20 mouse cellular contexts compared by ENCODE assay signal in the genomic region with DNA sequence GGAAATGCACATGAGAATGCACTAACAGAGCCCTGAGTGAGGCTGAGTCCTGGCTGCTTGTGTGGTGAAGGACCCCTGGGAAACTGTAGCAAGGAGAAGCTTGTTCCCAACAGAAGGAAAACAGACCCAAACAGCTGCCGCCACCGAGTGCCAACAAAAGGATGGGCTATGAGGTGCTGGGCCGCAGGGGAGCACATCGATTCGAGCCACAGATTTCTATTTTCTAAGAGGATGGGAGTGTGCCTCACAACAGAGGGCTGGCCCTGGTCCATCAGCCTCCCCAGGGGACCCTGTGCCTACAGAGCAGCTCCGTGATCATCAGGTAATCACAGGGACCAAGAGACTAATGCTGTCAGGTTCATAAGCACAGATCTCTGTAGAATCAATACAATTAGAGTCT. TPM values are rescaled to one million over a fixed set of nuclear protein-coding genes. Genes with fewer than 3 reads are reported as not detected.
DNase-seq lines count a peak whose midpoint lies in the region; ATAC-seq and TF ChIP-seq lines count a peak whose summit lies in the region.
"Had no signal": no experiment of that assay in that cellular context is flagged by ENCODE, and none has a peak within 500 bp of the region (broad histone marks: within the 10 kb centered on the region; RNA-seq: fewer than 3 reads in every experiment).

No protein-coding gene starts in this region.

- peak; percentile 44 for DNase-seq in adrenal gland, postnatal 10 days
- no peak for DNase-seq in adrenal gland, adult 2 months
- DNase-seq in heart, adult 9 months (ENCODE audit: low spot score in 2 of 2), result peak; percentile 35 to 46
- peak; percentile 17 for DNase-seq in midbrain, postnatal 0 days (ENCODE audit: low spot score)
- no peak for DNase-seq in midbrain, embryonic 10.5 days (ENCODE audit: low spot score)
- peak; percentile 63 for DNase-seq in skeletal muscle tissue, adult 2 months (ENCODE audit: low read depth, low spot score)
- no peak for DNase-seq in thymus, adult 18-20 months
- DNase-seq: kidney, adult 2 months; kidney, postnatal 10 days; liver, postnatal 0 days; lung, postnatal 10 days; right cerebral cortex, postnatal 4 days; thymus, postnatal 25 days had no signal

- 86% methylated on average over 6 of the region's 6 CpGs for WGBS in heart, embryonic 11.5 days (ENCODE audit: insufficient replicate concordance)
- 65% methylated on average over 6 of the region's 6 CpGs for WGBS in midbrain, postnatal 0 days
- 94% methylated on average over 6 of the region's 6 CpGs for WGBS in midbrain, embryonic 10.5 days

- no peak overlapping the region for H3K4me2 ChIP-seq in heart, embryonic 11.5 days
- no peak overlapping the region for H3K4me2 ChIP-seq in midbrain, postnatal 0 days (ENCODE audit: low read depth, low read length, poor library complexity, severe bottlenecking)
- H3K4me2 ChIP-seq: embryonic facial prominence, embryonic 13.5 days; heart, embryonic 12.5 days; midbrain, embryonic 15.5 days had no signal

- no peak for TF ChIP-seq CTCF in midbrain, postnatal 0 days (IDR thresholded peaks at IDR 0.05)

- no peaks in the 10 kb centered on the region for H3K9me3 ChIP-seq in heart, embryonic 11.5 days (replicated peaks; ENCODE audit: control insufficient read depth, low read length)
- no peaks in the 10 kb centered on the region for H3K9me3 ChIP-seq in midbrain, postnatal 0 days (ENCODE audit: low read length)
- no peaks in the 10 kb centered on the region for H3K9me3 ChIP-seq in midbrain, embryonic 10.5 days (replicated peaks)
- H3K9me3 ChIP-seq: embryonic facial prominence, embryonic 13.5 days; heart, embryonic 12.5 days; limb, embryonic 10.5 days; midbrain, embryonic 15.5 days had no signal

- no peaks in the 10 kb centered on the region for H3K36me3 ChIP-seq in heart, embryonic 11.5 days (ENCODE audit: control insufficient read depth, insufficient read depth, low read length)
- H3K36me3 ChIP-seq in midbrain, postnatal 0 days (ENCODE audit: insufficient read depth, low read length), result no peaks in the 10 kb centered on the region
- no peaks in the 10 kb centered on the region for H3K36me3 ChIP-seq in midbrain, embryonic 10.5 days
- H3K36me3 ChIP-seq: embryonic facial prominence, embryonic 13.5 days; heart, embryonic 12.5 days; limb, embryonic 10.5 days; midbrain, embryonic 15.5 days had no signal

- no peak overlapping the region for H3K27ac ChIP-seq in heart, embryonic 11.5 days (ENCODE audit: low read depth, low read length)
- H3K27ac ChIP-seq in midbrain, postnatal 0 days (ENCODE audit: low read depth, low read length), result no peak overlapping the region
- no peak overlapping the region for H3K27ac ChIP-seq in midbrain, embryonic 10.5 days (replicated peaks)
- H3K27ac ChIP-seq: embryonic facial prominence, embryonic 13.5 days; limb, embryonic 10.5 days; midbrain, embryonic 15.5 days had no signal

- no peaks in the 10 kb centered on the region; the same call in 1 of the 2 replicates for H3K27me3 ChIP-seq in heart, embryonic 11.5 days (ENCODE audit: control insufficient read depth, insufficient read depth, low read length)
- no peaks in the 10 kb centered on the region for H3K27me3 ChIP-seq in midbrain, postnatal 0 days (ENCODE audit: insufficient read depth, low read length)
- no peaks in the 10 kb centered on the region for H3K27me3 ChIP-seq in midbrain, embryonic 10.5 days (ENCODE audit: low read depth, poor library complexity, severe bottlenecking)
- H3K27me3 ChIP-seq: embryonic facial prominence, embryonic 13.5 days; heart, embryonic 12.5 days; midbrain, embryonic 15.5 days had no signal

- no peak for ATAC-seq in heart, embryonic 11.5 days (replicated peaks; ENCODE audit: insufficient number of reproducible peaks, low FRiP score, low TSS enrichment)
- ATAC-seq in midbrain, postnatal 0 days (ENCODE audit: low FRiP score), result no peak
- ATAC-seq: liver, postnatal 0 days; midbrain, embryonic 15.5 days had no signal

- no peak overlapping the region for H3K4me3 ChIP-seq in heart, embryonic 11.5 days (ENCODE audit: low read depth, low read length)
- H3K4me3 ChIP-seq in midbrain, postnatal 0 days (ENCODE audit: low read depth, low read length), result no peak overlapping the region
- H3K4me3 ChIP-seq in midbrain, embryonic 10.5 days, result no peak overlapping the region
- H3K4me3 ChIP-seq: embryonic facial prominence, embryonic 13.5 days; heart, embryonic 12.5 days; limb, embryonic 10.5 days; midbrain, embryonic 15.5 days had no signal

- no peaks in the 10 kb centered on the region for H3K4me1 ChIP-seq in heart, embryonic 11.5 days (ENCODE audit: control insufficient read depth, insufficient read depth, low read length)
- peaks cover 2% of the 10 kb centered on the region; the same call in 1 of the 2 replicates for H3K4me1 ChIP-seq in midbrain, postnatal 0 days (ENCODE audit: insufficient read depth, low read length)
- no peaks in the 10 kb centered on the region for H3K4me1 ChIP-seq in midbrain, embryonic 10.5 days
- H3K4me1 ChIP-seq: heart, embryonic 12.5 days had no signal

- H3K9ac ChIP-seq in heart, embryonic 11.5 days (ENCODE audit: low read depth, low read length), result no peak overlapping the region
- no peak overlapping the region for H3K9ac ChIP-seq in midbrain, postnatal 0 days (replicated peaks; ENCODE audit: low read length, poor library complexity, severe bottlenecking)
- H3K9ac ChIP-seq: embryonic facial prominence, embryonic 13.5 days; heart, embryonic 12.5 days; liver, postnatal 0 days; midbrain, embryonic 15.5 days had no signal

RNA-seq across cellular contexts. Expression of gene Diexf, which starts 40.9 kb away (rescaled TPM):
- total RNA-seq in adrenal gland, postnatal 10 days (2021), result 10 to 100 TPM; 14.8 to 16.6 TPM
- 10 to 100 TPM; 11.1 to 19.0 TPM for total RNA-seq in adrenal gland, adult 2 months (2021)
- 10.6 and 12.9 TPM in 2 replicates for polyA plus RNA-seq in adrenal gland, adult 2 months (2012; rRNA removed)
- 5.6 and 6.9 TPM in 2 replicates for polyA plus RNA-seq in heart, embryonic 11.5 days (2014; fragmentation: Nextera tagmentation; extraction: Ambion mirVana)
- total RNA-seq in midbrain, postnatal 0 days (2014; rRNA removed), result 14.4 and 15.5 TPM in 2 replicates
- polyA plus RNA-seq in midbrain, postnatal 0 days (2015; fragmentation: Nextera tagmentation; extraction: Ambion mirVana), result 3.4 and 3.9 TPM in 2 replicates
- 8.4 and 8.8 TPM in 2 replicates for polyA plus RNA-seq in midbrain, embryonic 10.5 days (2016; fragmentation: Nextera tagmentation; extraction: Ambion mirVana)

RNA-seq across cellular contexts. Expression of gene Syt14, which starts 53.6 kb away (rescaled TPM):
- total RNA-seq in adrenal gland, postnatal 10 days (2021), result 1 to 10 TPM; 4.6 to 5.7 TPM
- 1 to 10 TPM; 8.3 to 8.7 TPM for total RNA-seq in adrenal gland, adult 2 months (2021)
- polyA plus RNA-seq in adrenal gland, adult 2 months (2012; rRNA removed), result 0.93 and 1.4 TPM in 2 replicates
- 2.3 and 2.4 TPM in 2 replicates for polyA plus RNA-seq in heart, embryonic 11.5 days (2014; fragmentation: Nextera tagmentation; extraction: Ambion mirVana)
- total RNA-seq in midbrain, postnatal 0 days (2014; rRNA removed), result 11.8 and 14.7 TPM in 2 replicates
- 3.7 and 5.6 TPM in 2 replicates for polyA plus RNA-seq in midbrain, postnatal 0 days (2015; fragmentation: Nextera tagmentation; extraction: Ambion mirVana)
- polyA plus RNA-seq in midbrain, embryonic 10.5 days (2016; fragmentation: Nextera tagmentation; extraction: Ambion mirVana), result 3.7 and 4.1 TPM in 2 replicates
- total RNA-seq: megakaryocyte, adult 5-6 weeks had no signal
- polyA plus RNA-seq: liver, adult 2 months had no signal

Comparison
In these comparisons a context has a peak if more than half of its experiments do, and no peak if none do; other contexts are left out.
1. DNase-seq: peak in adrenal gland, postnatal 10 days (single experiment), heart, adult 9 months (2 of 2), midbrain, postnatal 0 days (single experiment) and skeletal muscle tissue, adult 2 months (single experiment); none in adrenal gland, adult 2 months (single experiment), midbrain, embryonic 10.5 days (single experiment) and thymus, adult 18-20 months (0 of 2).